Mouse (Mus musculus) neural tube, embryonic 11.5 days (tissue): Measurements from ENCODE around the gene Spop. TPM values are rescaled to one million over a fixed set of nuclear protein-coding genes. Genes with fewer than 3 reads are reported as not detected.

ENCODE experiments used
- ATAC-seq: fragments of 200-750 bp; cut with Nextera tagmentation; 2 replicates; pipeline ENCODE4 v1.8.0; 2017; ENCODE audit warnings: moderate number of reproducible peaks, mild to moderate bottlenecking, moderate TSS enrichment, moderate library complexity; ENCODE audit not compliant: insufficient read depth, low FRiP score, low TSS enrichment
- DNase-seq: peaks from one replicate; pipeline ENCODE4 v3.0.0-alpha.2; 2015; ENCODE audit warnings: low spot score
- H3K27ac ChIP-seq: fragments of 300-500 bp; sonication (generic); 2 replicates; pipeline ENCODE4 v1.5.1; 2014; ENCODE audit warnings: low read depth, mild to moderate bottlenecking, low read length
- H3K27me3 ChIP-seq: fragments of 300-500 bp; sonication (generic); 2 replicates; pipeline ENCODE4 v1.6.1; 2014; ENCODE audit warnings: mild to moderate bottlenecking, low read length, mixed read lengths; ENCODE audit not compliant: control insufficient read depth, insufficient read depth
- H3K36me3 ChIP-seq: fragments of 300-500 bp; sonication (generic); 2 replicates; pipeline ENCODE4 v1.6.1; 2014; ENCODE audit warnings: mild to moderate bottlenecking, low read length, moderate library complexity, mixed read lengths; ENCODE audit not compliant: control insufficient read depth, insufficient read depth
- H3K4me1 ChIP-seq: fragments of 300-500 bp; sonication (generic); 2 replicates; pipeline ENCODE4 v1.6.1; 2014; ENCODE audit warnings: low read length, mixed read lengths; ENCODE audit not compliant: control insufficient read depth, insufficient read depth
- H3K4me2 ChIP-seq: fragments of 300-500 bp; sonication (generic); 2 replicates; pipeline ENCODE4 v1.6.1; 2014; ENCODE audit warnings: low read depth, mild to moderate bottlenecking, moderate library complexity
- H3K4me3 ChIP-seq: fragments of 300-500 bp; sonication (generic); 2 replicates; pipeline ENCODE4 v1.5.1; 2014; ENCODE audit warnings: low read depth, low read length
- H3K9ac ChIP-seq: fragments of 300-500 bp; sonication (generic); 2 replicates; pipeline ENCODE4 v1.6.1; 2014; ENCODE audit warnings: mild to moderate bottlenecking, low read length
- H3K9me3 ChIP-seq: fragments of 300-500 bp; sonication (generic); 2 replicates; pipeline ENCODE4 v1.6.1; 2016; ENCODE audit warnings: low read length; ENCODE audit not compliant: control insufficient read depth
- WGBS: fragments of 180-500 bp; shearing (Covaris S2); extraction: QIAGEN DNeasy Blood & Tissue Kit; methylation state at CpG from one replicate; pipeline ENCODE4 v1.1.7; 2014; 5-methylcytosine and 5-hydroxymethylcytosine counted together
- polyA plus RNA-seq: library from polyadenylated mRNA; unstranded; fragments of >200 nt; fragmentation: Nextera tagmentation; extraction: Ambion mirVana; gene quantifications from 2 replicates; pipeline ENCODE4 v1.2.1, GENCODE M21; 2014

Spop gene
- polyA plus RNA-seq, 1 experiment from 2014 or later, result 132 TPM

- Histone ChIP-seq H3K27me3 (no peaks in the 10 kb centered on the region), H3K9me3 (no peaks in the 10 kb centered on the region), H3K36me3 (no peaks in the 10 kb centered on the region), H3K9ac (no peak overlapping the region), H3K27ac (no peak overlapping the region), H3K4me2 (no peak overlapping the region), H3K4me3 (no peak overlapping the region), H3K4me1 (no peaks in the 10 kb centered on the region)
- DNase-seq (no peak), ATAC-seq (no peak)
- 64% methylated on average over 10 of the region's 10 CpGs for WGBS
Measured at GRCm38 (mm10) chr11:95503581-95504180, 89.8 kb downstream of the Spop start.

- Histone ChIP-seq H3K4me2 (no peak overlapping the region), H3K27me3 (no peaks in the 10 kb centered on the region), H3K4me3 (no peak overlapping the region), H3K36me3 (no peaks in the 10 kb centered on the region), H3K9ac (no peak overlapping the region), H3K9me3 (no peaks in the 10 kb centered on the region), H3K27ac (no peak overlapping the region), H3K4me1 (no peaks in the 10 kb centered on the region)
- no peak for DNase-seq
- no peak for ATAC-seq
- 77% methylated on average over 6 of the region's 6 CpGs for WGBS
Measured at GRCm38 (mm10) chr11:95504271-95504731, 90.4 kb downstream of the Spop start.

- no peak overlapping the region for H3K4me2 ChIP-seq
- H3K9ac ChIP-seq, result no peak overlapping the region
- WGBS, result 56% methylated on average over 12 of the region's 12 CpGs
- DNase-seq, result no peak
- H3K36me3 ChIP-seq, result no peaks in the 10 kb centered on the region
- H3K9me3 ChIP-seq, result no peaks in the 10 kb centered on the region
- H3K27ac ChIP-seq, result no peak overlapping the region
- no peak for ATAC-seq
- H3K4me1 ChIP-seq, result no peaks in the 10 kb centered on the region
- H3K27me3 ChIP-seq, result no peaks in the 10 kb centered on the region
- H3K4me3 ChIP-seq, result no peak overlapping the region
Measured at GRCm38 (mm10) chr11:95507041-95507716, 93.3 kb downstream of the Spop start.

GRCm38 (mm10) chr11:95507785-95508184 lies 93.9 kb downstream of the Spop start:
- Histone ChIP-seq H3K27me3 (peaks cover 2% of the 10 kb centered on the region), H3K27ac (no peak overlapping the region), H3K9me3 (no peaks in the 10 kb centered on the region), H3K4me3 (no peak overlapping the region), H3K9ac (no peak overlapping the region), H3K4me2 (no peak overlapping the region), H3K36me3 (no peaks in the 10 kb centered on the region), H3K4me1 (no peaks in the 10 kb centered on the region)
- 81% methylated on average over 5 of the region's 5 CpGs for WGBS
- no peak for ATAC-seq
- DNase-seq, result no peak

GRCm38 (mm10) chr11:95508211-95508926 lies 94.5 kb downstream of the Spop start:
- Histone ChIP-seq H3K9ac (no peak overlapping the region), H3K27ac (no peak overlapping the region), H3K27me3 (peaks cover 8% of the 10 kb centered on the region), H3K4me2 (no peak overlapping the region), H3K36me3 (no peaks in the 10 kb centered on the region), H3K4me3 (no peak overlapping the region), H3K9me3 (no peaks in the 10 kb centered on the region), H3K4me1 (peaks cover under 1% of the 10 kb centered on the region; the same call in 1 of the 2 replicates)
- DNase-seq (no peak), ATAC-seq (no peak)
- WGBS, result 54% methylated on average over 13 of the region's 13 CpGs

GRCm38 (mm10) chr11:95509126-95509717 lies 95.3 kb downstream of the Spop start:
- Histone ChIP-seq H3K9ac (no peak overlapping the region), H3K27ac (no peak overlapping the region), H3K4me3 (no peak overlapping the region), H3K27me3 (peaks cover 16% of the 10 kb centered on the region), H3K4me2 (no peak overlapping the region), H3K9me3 (no peaks in the 10 kb centered on the region), H3K36me3 (no peaks in the 10 kb centered on the region), H3K4me1 (peaks cover 9% of the 10 kb centered on the region)
- ATAC-seq (no peak), DNase-seq (no peak)
- 83% methylated on average over 6 of the region's 6 CpGs for WGBS

GRCm38 (mm10) chr11:95510631-95511030 lies 96.8 kb downstream of the Spop start:
- H3K4me2 ChIP-seq, result no peak overlapping the region
- DNase-seq, result no peak
- no peak overlapping the region for H3K9ac ChIP-seq
- WGBS, result 95% methylated on average over 12 of the region's 12 CpGs
- H3K4me3 ChIP-seq, result no peak overlapping the region
- peaks cover 24% of the 10 kb centered on the region for H3K27me3 ChIP-seq
- no peak overlapping the region for H3K27ac ChIP-seq
- no peaks in the 10 kb centered on the region for H3K36me3 ChIP-seq
- ATAC-seq, result no peak
- H3K4me1 ChIP-seq, result peaks cover 16% of the 10 kb centered on the region
- H3K9me3 ChIP-seq, result no peaks in the 10 kb centered on the region

GRCm38 (mm10) chr11:95511919-95512318 lies 98.0 kb downstream of the Spop start:
- 86% methylated on average over 1 of the region's 1 CpGs for WGBS
- peaks cover 27% of the 10 kb centered on the region for H3K4me1 ChIP-seq
- H3K4me2 ChIP-seq, result no peak overlapping the region
- H3K9me3 ChIP-seq, result no peaks in the 10 kb centered on the region
- peaks cover 27% of the 10 kb centered on the region for H3K27me3 ChIP-seq
- ATAC-seq, result no peak
- DNase-seq, result no peak
- no peak overlapping the region for H3K27ac ChIP-seq
- H3K36me3 ChIP-seq, result no peaks in the 10 kb centered on the region
- no peak overlapping the region for H3K4me3 ChIP-seq
- H3K9ac ChIP-seq, result no peak overlapping the region
